Mouse (Mus musculus): ENCODE data around the gene Dnmbp. TPM values are rescaled to one million over a fixed set of nuclear protein-coding genes. Genes with fewer than 3 reads are reported as not detected.

Dnmbp gene
- 21.5 and 24.2 TPM in 2 replicates for polyA plus RNA-seq (2014; fragmentation: Nextera tagmentation; extraction: Ambion mirVana)

DNA sequence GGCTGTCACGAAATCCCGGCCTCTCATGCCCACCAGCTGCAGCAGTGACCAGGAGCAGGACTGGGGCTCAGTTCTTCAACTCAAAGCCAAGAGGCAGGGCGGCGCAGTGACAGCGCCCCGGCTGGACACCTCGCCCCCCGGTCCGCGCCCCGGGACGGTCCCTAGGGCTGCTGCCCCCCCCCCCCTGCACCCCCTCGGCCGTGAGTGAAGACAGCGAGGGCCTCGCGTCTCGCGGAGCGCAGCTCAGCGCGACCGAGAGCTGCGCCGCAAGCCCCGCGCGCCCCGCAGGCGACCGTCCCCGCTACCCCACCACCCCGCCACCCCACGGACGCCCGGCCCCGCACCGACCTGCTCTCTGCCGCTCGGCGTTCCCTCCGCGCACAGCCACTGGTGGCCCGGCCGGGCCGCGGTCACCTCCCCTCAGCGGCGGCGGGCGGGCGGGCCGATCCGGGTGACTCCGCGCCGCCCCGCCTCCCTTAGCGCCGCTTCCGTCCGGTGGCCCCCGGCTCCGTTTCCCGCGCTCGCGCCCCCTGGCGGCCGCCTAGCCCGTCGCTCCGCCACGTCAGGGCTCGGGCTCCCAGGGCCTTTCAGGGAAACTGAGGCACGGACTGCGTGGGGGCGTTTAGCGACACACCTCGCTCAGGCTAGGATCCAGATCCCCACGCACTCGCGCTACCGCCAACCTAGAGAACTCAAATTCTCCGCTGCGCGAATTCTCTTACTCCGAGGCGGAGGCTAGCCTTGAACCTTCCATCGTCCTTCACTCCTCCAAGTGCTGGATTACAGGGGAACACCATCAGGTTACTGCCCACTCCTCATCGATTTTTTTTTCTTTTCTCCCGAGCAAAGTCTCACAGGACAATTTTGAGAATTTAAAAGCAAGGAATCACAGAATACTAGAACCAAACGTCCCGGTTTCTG, at the start of gene Dnmbp:
TSS of gene Dnmbp (minus strand) at position 423 of the 921 bp plus-strand sequence.
- WGBS: 5% methylated on average over 63 of the region's 94 CpGs
- Histone ChIP-seq H3K4me3 (ENCODE audit: low read length) (peak within 1 kb of the TSS; percentile 76), H3K4me2 (replicated peaks; ENCODE audit: low read depth, low read length) (peak within 1 kb of the TSS; percentile 70), H3K9ac (ENCODE audit: low read depth, low read length) (peak within 1 kb of the TSS; percentile 79), H3K36me3 (ENCODE audit: control insufficient read depth, insufficient read depth, low read length) (no peaks in the 10 kb centered on the region), H3K9me3 (ENCODE audit: control insufficient read depth, low read length) (no peaks in the 10 kb centered on the region), H3K27ac (ENCODE audit: low read depth, low read length) (no peak within 1 kb of the TSS), H3K4me1 (ENCODE audit: control insufficient read depth, insufficient read depth, low read length) (peaks cover 8% of the 10 kb centered on the region; the same call in 1 of the 2 replicates), H3K27me3 (ENCODE audit: control insufficient read depth, insufficient read depth, low read length) (no peaks in the 10 kb centered on the region)
- peak; percentile 86 for ATAC-seq (ENCODE audit: low FRiP score, low TSS enrichment)

DNA sequence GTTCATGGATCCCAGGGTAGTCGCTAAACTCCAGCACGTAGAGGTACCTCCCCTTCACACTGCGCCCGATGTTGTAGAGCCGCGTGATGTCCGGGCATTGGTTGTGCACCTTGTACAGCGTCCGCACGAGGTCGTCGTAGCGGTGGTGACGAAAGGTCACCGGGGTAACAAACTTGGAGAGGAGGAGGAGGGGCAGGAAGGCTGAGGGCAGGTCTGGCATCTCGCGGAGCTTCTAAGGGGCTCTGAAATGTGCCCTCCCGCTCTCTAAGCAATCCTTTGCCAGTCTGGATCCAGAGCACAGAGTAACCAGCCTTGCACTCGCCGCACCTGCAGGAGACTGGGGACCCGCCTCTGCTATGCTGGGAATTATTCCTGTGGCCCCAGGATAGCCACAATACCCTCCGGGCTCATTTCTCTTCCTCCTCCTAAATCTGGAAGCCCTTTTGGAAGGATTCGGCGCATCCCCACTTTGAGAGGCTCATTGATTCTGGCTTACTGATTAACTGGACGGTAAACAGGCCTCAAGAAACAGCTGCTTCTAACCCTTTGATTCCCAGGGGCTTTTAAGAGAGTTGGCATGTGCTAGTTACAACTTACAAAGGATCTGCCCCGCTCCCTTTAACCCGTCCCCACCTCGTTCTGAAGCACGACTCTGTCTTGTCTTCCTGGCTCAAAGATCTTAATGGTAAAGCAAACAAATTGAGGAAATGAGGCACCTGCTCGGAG, 46.2 kb upstream of the Dnmbp start, which contains the start of gene Cpn1:
TSS of gene Cpn1 (minus strand) at position 488 of the 726 bp plus-strand sequence.
- H3K27me3 ChIP-seq (ENCODE audit: control insufficient read depth, insufficient read depth, low read length): no peaks in the 10 kb centered on the region
- no peaks in the 10 kb centered on the region for H3K9me3 ChIP-seq (ENCODE audit: control insufficient read depth, low read length)
- H3K4me3 ChIP-seq (ENCODE audit: low read length): peak within 1 kb of the TSS; percentile 20; the same call in 1 of the 2 replicates
- 12% methylated on average over 30 of the region's 30 CpGs for WGBS
- no peaks in the 10 kb centered on the region; the same call in 1 of the 2 replicates for H3K4me1 ChIP-seq (ENCODE audit: control insufficient read depth, insufficient read depth, low read length)
- H3K36me3 ChIP-seq (ENCODE audit: control insufficient read depth, insufficient read depth, low read length): no peaks in the 10 kb centered on the region
- peak within 1 kb of the TSS; percentile 42; the same call in 1 of the 2 replicates for H3K27ac ChIP-seq (ENCODE audit: low read depth, low read length)
- H3K9ac ChIP-seq (ENCODE audit: low read depth, low read length): no peak within 1 kb of the TSS
- ATAC-seq (ENCODE audit: low FRiP score, low TSS enrichment): peak; percentile 60; the same call in 1 of the 2 replicates
- H3K4me2 ChIP-seq (replicated peaks; ENCODE audit: low read depth, low read length): peak within 1 kb of the TSS; percentile 38

DNA sequence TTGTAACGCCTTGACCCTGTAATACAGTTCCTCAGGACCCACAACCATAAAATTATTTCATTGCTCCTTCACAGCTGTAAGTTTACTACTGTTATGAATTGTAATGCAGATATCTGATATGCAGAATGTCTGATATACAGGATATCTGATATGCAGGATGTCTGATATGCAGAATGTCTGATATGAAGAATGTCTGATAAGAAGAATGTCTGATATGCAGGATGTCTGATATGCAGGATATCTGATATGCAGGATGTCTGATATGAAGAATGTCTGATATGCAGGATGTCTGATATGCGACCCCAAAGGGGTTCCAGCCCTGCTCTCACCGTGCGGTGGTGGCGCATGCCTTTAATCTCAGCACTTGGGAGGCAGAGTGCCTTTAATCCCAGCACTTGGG, 42.0 kb upstream of the Dnmbp start:
- H3K9me3 ChIP-seq (ENCODE audit: control insufficient read depth, low read length): no peaks in the 10 kb centered on the region
- no peak for ATAC-seq (ENCODE audit: low FRiP score, low TSS enrichment)
- no peak overlapping the region for H3K4me3 ChIP-seq (ENCODE audit: low read length)
- no peak overlapping the region for H3K9ac ChIP-seq (ENCODE audit: low read depth, low read length)
- no peak overlapping the region for H3K27ac ChIP-seq (ENCODE audit: low read depth, low read length)
- H3K27me3 ChIP-seq (ENCODE audit: control insufficient read depth, insufficient read depth, low read length): no peaks in the 10 kb centered on the region
- 85% methylated on average over 5 of the region's 5 CpGs for WGBS
- H3K36me3 ChIP-seq (ENCODE audit: control insufficient read depth, insufficient read depth, low read length): no peaks in the 10 kb centered on the region
- H3K4me1 ChIP-seq (ENCODE audit: control insufficient read depth, insufficient read depth, low read length): no peaks in the 10 kb centered on the region; the same call in 1 of the 2 replicates
- no peak overlapping the region for H3K4me2 ChIP-seq (replicated peaks; ENCODE audit: low read depth, low read length)

GRCm38 (mm10) chr19:43980711-43981110, 40.7 kb upstream of the Dnmbp start:
- ATAC-seq (ENCODE audit: low FRiP score, low TSS enrichment): no peak
- Histone ChIP-seq H3K9me3 (ENCODE audit: control insufficient read depth, low read length) (no peaks in the 10 kb centered on the region), H3K4me3 (ENCODE audit: low read length) (no peak overlapping the region), H3K27me3 (ENCODE audit: control insufficient read depth, insufficient read depth, low read length) (no peaks in the 10 kb centered on the region), H3K9ac (ENCODE audit: low read depth, low read length) (no peak overlapping the region), H3K4me2 (replicated peaks; ENCODE audit: low read depth, low read length) (no peak overlapping the region), H3K27ac (ENCODE audit: low read depth, low read length) (no peak overlapping the region), H3K36me3 (ENCODE audit: control insufficient read depth, insufficient read depth, low read length) (no peaks in the 10 kb centered on the region), H3K4me1 (ENCODE audit: control insufficient read depth, insufficient read depth, low read length) (no peaks in the 10 kb centered on the region)
- WGBS: 94% methylated on average over 17 of the region's 17 CpGs

DNA sequence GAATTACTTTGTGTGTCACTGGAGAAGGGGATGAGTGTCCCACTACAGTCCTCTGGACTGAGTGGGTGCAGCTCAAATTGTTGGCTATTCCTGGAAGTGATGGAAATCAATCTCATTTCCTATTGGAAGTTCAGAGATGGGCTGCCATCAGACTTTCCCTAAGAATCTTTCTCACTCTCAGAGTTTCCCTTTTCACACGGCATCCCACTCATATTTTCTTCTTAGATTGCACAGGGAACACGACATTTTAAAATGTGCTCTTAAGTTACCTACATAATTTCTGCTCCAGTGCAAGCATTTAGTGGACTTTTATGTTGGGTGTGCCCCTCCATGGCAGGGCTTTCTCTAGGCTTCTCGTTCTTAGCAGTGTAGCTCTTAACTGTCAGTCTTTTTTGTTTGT, 37.8 kb upstream of the Dnmbp start:
- no peak overlapping the region for H3K4me3 ChIP-seq (ENCODE audit: low read length)
- no peaks in the 10 kb centered on the region for H3K4me1 ChIP-seq (ENCODE audit: control insufficient read depth, insufficient read depth, low read length)
- no peak overlapping the region for H3K4me2 ChIP-seq (replicated peaks; ENCODE audit: low read depth, low read length)
- H3K36me3 ChIP-seq (ENCODE audit: control insufficient read depth, insufficient read depth, low read length): no peaks in the 10 kb centered on the region
- no peaks in the 10 kb centered on the region for H3K9me3 ChIP-seq (ENCODE audit: control insufficient read depth, low read length)
- 64% methylated on average over 3 of the region's 3 CpGs for WGBS
- ATAC-seq (ENCODE audit: low FRiP score, low TSS enrichment): no peak
- H3K27ac ChIP-seq (ENCODE audit: low read depth, low read length): no peak overlapping the region
- H3K27me3 ChIP-seq (ENCODE audit: control insufficient read depth, insufficient read depth, low read length): no peaks in the 10 kb centered on the region
- H3K9ac ChIP-seq (ENCODE audit: low read depth, low read length): no peak overlapping the region

- no peak overlapping the region for H3K4me2 ChIP-seq (replicated peaks; ENCODE audit: low read depth, low read length)
- no peak overlapping the region for H3K4me3 ChIP-seq (ENCODE audit: low read length)
- no peak overlapping the region for H3K9ac ChIP-seq (ENCODE audit: low read depth, low read length)
- H3K36me3 ChIP-seq (ENCODE audit: control insufficient read depth, insufficient read depth, low read length): no peaks in the 10 kb centered on the region
- no peaks in the 10 kb centered on the region for H3K27me3 ChIP-seq (ENCODE audit: control insufficient read depth, insufficient read depth, low read length)
- WGBS: 49% methylated on average over 6 of the region's 6 CpGs
- ATAC-seq (ENCODE audit: low FRiP score, low TSS enrichment): no peak
- H3K27ac ChIP-seq (ENCODE audit: low read depth, low read length): no peak overlapping the region
- no peaks in the 10 kb centered on the region for H3K9me3 ChIP-seq (ENCODE audit: control insufficient read depth, low read length)
- H3K4me1 ChIP-seq (ENCODE audit: control insufficient read depth, insufficient read depth, low read length): no peaks in the 10 kb centered on the region
These were observed 36.7 kb upstream of the Dnmbp start for GRCm38 (mm10) chr19:43976661-43977060.

DNA sequence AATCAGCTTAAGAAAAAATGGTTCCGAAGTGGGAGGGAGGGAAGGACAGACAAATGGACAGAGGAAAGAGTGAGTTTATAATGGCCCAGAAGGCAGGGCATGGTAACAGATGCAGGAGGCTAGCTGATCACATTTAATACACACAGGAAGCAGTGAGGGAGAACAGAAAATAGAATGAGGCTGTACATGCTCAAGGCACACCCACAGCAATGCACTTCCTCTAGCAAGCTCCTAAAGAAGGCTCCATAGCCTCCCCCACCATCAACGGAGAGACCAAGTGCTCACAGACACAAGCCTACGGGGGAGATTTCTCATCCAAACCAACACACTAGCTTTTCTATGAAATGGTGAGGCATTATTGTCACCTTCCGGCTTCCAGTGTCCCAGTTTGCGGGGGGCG, 34.2 kb upstream of the Dnmbp start:
- Histone ChIP-seq H3K9ac (ENCODE audit: low read depth, low read length) (no peak overlapping the region), H3K4me1 (ENCODE audit: control insufficient read depth, insufficient read depth, low read length) (no peaks in the 10 kb centered on the region), H3K36me3 (ENCODE audit: control insufficient read depth, insufficient read depth, low read length) (no peaks in the 10 kb centered on the region), H3K27me3 (ENCODE audit: control insufficient read depth, insufficient read depth, low read length) (no peaks in the 10 kb centered on the region), H3K27ac (ENCODE audit: low read depth, low read length) (no peak overlapping the region), H3K4me2 (replicated peaks; ENCODE audit: low read depth, low read length) (no peak overlapping the region), H3K9me3 (ENCODE audit: control insufficient read depth, low read length) (no peaks in the 10 kb centered on the region), H3K4me3 (ENCODE audit: low read length) (no peak overlapping the region)
- ATAC-seq (ENCODE audit: low FRiP score, low TSS enrichment): no peak
- WGBS: 92% methylated on average over 6 of the region's 6 CpGs

- Histone ChIP-seq H3K36me3 (ENCODE audit: control insufficient read depth, insufficient read depth, low read length) (no peaks in the 10 kb centered on the region), H3K4me2 (replicated peaks; ENCODE audit: low read depth, low read length) (no peak overlapping the region), H3K27ac (ENCODE audit: low read depth, low read length) (no peak overlapping the region), H3K9me3 (ENCODE audit: control insufficient read depth, low read length) (no peaks in the 10 kb centered on the region), H3K9ac (ENCODE audit: low read depth, low read length) (no peak overlapping the region), H3K4me1 (ENCODE audit: control insufficient read depth, insufficient read depth, low read length) (no peaks in the 10 kb centered on the region), H3K27me3 (ENCODE audit: control insufficient read depth, insufficient read depth, low read length) (no peaks in the 10 kb centered on the region), H3K4me3 (ENCODE audit: low read length) (no peak overlapping the region)
- whole genome bisulfite sequencing: 90% methylated on average over 9 of the region's 9 CpGs
- ATAC-seq (ENCODE audit: low FRiP score, low TSS enrichment): no peak
These were observed 33.7 kb upstream of the Dnmbp start for GRCm38 (mm10) chr19:43973711-43974110.
